12 mouse cellular contexts compared by ENCODE assay signal in genomic region chr4:63226164-63226882, GRCm38 (mm10). TPM values are rescaled to one million over a fixed set of nuclear protein-coding genes. Genes with fewer than 3 reads are reported as not detected.
DNase-seq lines count a peak whose midpoint lies in the region; ATAC-seq lines count a peak whose summit lies in the region.
"Had no signal": no experiment of that assay in that cellular context is flagged by ENCODE, and none has a peak within 500 bp of the region (broad histone marks: within the 10 kb centered on the region; RNA-seq: fewer than 3 reads in every experiment).

No protein-coding gene starts in this region.

- no peak overlapping the region for H3K4me3 ChIP-seq in forebrain, embryonic 13.5 days
- no peak overlapping the region for H3K4me3 ChIP-seq in forebrain, embryonic 11.5 days (ENCODE audit: low read depth, low read length)
- H3K4me3 ChIP-seq in midbrain, embryonic 14.5 days (replicated peaks; ENCODE audit: low read depth, low read length), result no peak overlapping the region
- no peak overlapping the region for H3K4me3 ChIP-seq in midbrain, embryonic 10.5 days
- no peak overlapping the region for H3K4me3 ChIP-seq in intestine, embryonic 16.5 days (ENCODE audit: low read length)
- H3K4me3 ChIP-seq in neural tube, embryonic 15.5 days (replicated peaks), result no peak overlapping the region
- H3K4me3 ChIP-seq: myocyte had no signal

- peak; percentile 61 for ATAC-seq in forebrain, embryonic 13.5 days
- no peak for ATAC-seq in forebrain, embryonic 11.5 days (replicated peaks; ENCODE audit: low FRiP score)
- peak; percentile 5; the same call in 1 of the 2 replicates for ATAC-seq in midbrain, embryonic 14.5 days (ENCODE audit: low FRiP score, low TSS enrichment)
- ATAC-seq in intestine, embryonic 16.5 days, result peak; percentile 43
- peak; percentile 56; the same call in 1 of the 2 replicates for ATAC-seq in neural tube, embryonic 15.5 days (ENCODE audit: low FRiP score)

- 70% methylated on average over 8 of the region's 8 CpGs for WGBS in forebrain, embryonic 13.5 days
- WGBS in forebrain, embryonic 11.5 days, result 89% methylated on average over 8 of the region's 8 CpGs
- 77% methylated on average over 8 of the region's 8 CpGs for whole genome bisulfite sequencing in midbrain, embryonic 14.5 days
- 90% methylated on average over 8 of the region's 8 CpGs for WGBS in midbrain, embryonic 10.5 days
- WGBS in intestine, embryonic 16.5 days, result 69% methylated on average over 8 of the region's 8 CpGs
- WGBS in neural tube, embryonic 15.5 days, result 65% methylated on average over 8 of the region's 8 CpGs

- H3K4me1 ChIP-seq in forebrain, embryonic 13.5 days, result peaks cover 30% of the 10 kb centered on the region
- 0 out of 2 replicates have a peak, but pooled peaks cover 5% of the 10 kb centered on the region for H3K4me1 ChIP-seq in forebrain, embryonic 11.5 days (replicated peaks; ENCODE audit: control insufficient read depth, insufficient read depth, low read length)
- peaks cover 21% of the 10 kb centered on the region for H3K4me1 ChIP-seq in midbrain, embryonic 14.5 days (ENCODE audit: control insufficient read depth, insufficient read depth, low read length)
- H3K4me1 ChIP-seq in midbrain, embryonic 10.5 days, result peaks cover 30% of the 10 kb centered on the region
- H3K4me1 ChIP-seq in intestine, embryonic 16.5 days (ENCODE audit: control insufficient read depth, insufficient read depth, low read length), result peaks cover 29% of the 10 kb centered on the region
- peaks cover 55% of the 10 kb centered on the region for H3K4me1 ChIP-seq in neural tube, embryonic 15.5 days

- no peaks in the 10 kb centered on the region for H3K27me3 ChIP-seq in forebrain, embryonic 13.5 days
- no peaks in the 10 kb centered on the region for H3K27me3 ChIP-seq in forebrain, embryonic 11.5 days (ENCODE audit: control insufficient read depth, insufficient read depth, low read length)
- H3K27me3 ChIP-seq in midbrain, embryonic 14.5 days (ENCODE audit: control insufficient read depth, insufficient read depth, low read length), result no peaks in the 10 kb centered on the region
- no peaks in the 10 kb centered on the region for H3K27me3 ChIP-seq in midbrain, embryonic 10.5 days (ENCODE audit: low read depth, poor library complexity, severe bottlenecking)
- H3K27me3 ChIP-seq in intestine, embryonic 16.5 days (replicated peaks; ENCODE audit: control insufficient read depth, insufficient read depth, low read length), result no peaks in the 10 kb centered on the region
- no peaks in the 10 kb centered on the region for H3K27me3 ChIP-seq in neural tube, embryonic 15.5 days (replicated peaks)

- DNase-seq in forebrain, embryonic 11.5 days (ENCODE audit: low spot score), result no peak
- DNase-seq in midbrain, embryonic 14.5 days, result peak; percentile 67
- no peak for DNase-seq in midbrain, embryonic 10.5 days (ENCODE audit: low spot score)
- DNase-seq in natural killer cell, adult 2 months (ENCODE audit: low spot score in 2 of 2), result no peak
- DNase-seq in embryo, embryonic 11 days, result no peak
- DNase-seq: cerebellum, adult 11-12 months had no signal

- H3K4me2 ChIP-seq in forebrain, embryonic 13.5 days, result no peak overlapping the region
- no peak overlapping the region for H3K4me2 ChIP-seq in forebrain, embryonic 11.5 days (ENCODE audit: low read depth, low read length, severe bottlenecking)
- no peak overlapping the region for H3K4me2 ChIP-seq in midbrain, embryonic 14.5 days (ENCODE audit: low read length)
- peak overlapping the region; percentile 5; the same call in 1 of the 2 replicates for H3K4me2 ChIP-seq in intestine, embryonic 16.5 days (ENCODE audit: low read depth, low read length)
- H3K4me2 ChIP-seq in neural tube, embryonic 15.5 days, result no peak overlapping the region
- H3K4me2 ChIP-seq: liver, embryonic 11.5 days had no signal

- H3K9ac ChIP-seq in forebrain, embryonic 13.5 days, result no peak overlapping the region
- H3K9ac ChIP-seq in forebrain, embryonic 11.5 days (ENCODE audit: low read length), result no peak overlapping the region
- no peak overlapping the region for H3K9ac ChIP-seq in midbrain, embryonic 14.5 days (replicated peaks; ENCODE audit: low read length)
- H3K9ac ChIP-seq in intestine, embryonic 16.5 days (ENCODE audit: low read depth, low read length), result no peak overlapping the region
- H3K9ac ChIP-seq in neural tube, embryonic 15.5 days (replicated peaks), result no peak overlapping the region

- no peaks in the 10 kb centered on the region for H3K36me3 ChIP-seq in forebrain, embryonic 13.5 days (ENCODE audit: poor library complexity, severe bottlenecking)
- H3K36me3 ChIP-seq in forebrain, embryonic 11.5 days (ENCODE audit: control insufficient read depth, insufficient read depth, low read length), result no peaks in the 10 kb centered on the region; the same call in 1 of the 2 replicates
- H3K36me3 ChIP-seq in midbrain, embryonic 14.5 days (ENCODE audit: control insufficient read depth, insufficient read depth, low read length), result no peaks in the 10 kb centered on the region
- peaks cover 12% of the 10 kb centered on the region for H3K36me3 ChIP-seq in midbrain, embryonic 10.5 days
- peaks cover 12% of the 10 kb centered on the region; the same call in 1 of the 2 replicates for H3K36me3 ChIP-seq in intestine, embryonic 16.5 days (ENCODE audit: control insufficient read depth, insufficient read depth, low read length)
- H3K36me3 ChIP-seq in neural tube, embryonic 15.5 days, result no peaks in the 10 kb centered on the region

- H3K9me3 ChIP-seq in forebrain, embryonic 13.5 days (replicated peaks), result no peaks in the 10 kb centered on the region
- no peaks in the 10 kb centered on the region for H3K9me3 ChIP-seq in forebrain, embryonic 11.5 days (ENCODE audit: control insufficient read depth, low read length)
- H3K9me3 ChIP-seq in midbrain, embryonic 14.5 days (ENCODE audit: control insufficient read depth, low read length), result no peaks in the 10 kb centered on the region
- H3K9me3 ChIP-seq in midbrain, embryonic 10.5 days (replicated peaks), result no peaks in the 10 kb centered on the region
- no peaks in the 10 kb centered on the region for H3K9me3 ChIP-seq in intestine, embryonic 16.5 days (ENCODE audit: control insufficient read depth, low read length)
- no peaks in the 10 kb centered on the region for H3K9me3 ChIP-seq in neural tube, embryonic 15.5 days (replicated peaks)

- H3K27ac ChIP-seq in forebrain, embryonic 13.5 days, result no peak overlapping the region
- no peak overlapping the region for H3K27ac ChIP-seq in forebrain, embryonic 11.5 days (ENCODE audit: low read depth, low read length)
- H3K27ac ChIP-seq in midbrain, embryonic 14.5 days (replicated peaks; ENCODE audit: low read depth, low read length), result no peak overlapping the region
- no peak overlapping the region for H3K27ac ChIP-seq in midbrain, embryonic 10.5 days (replicated peaks)
- H3K27ac ChIP-seq in intestine, embryonic 16.5 days (ENCODE audit: low read length), result peak overlapping the region; percentile 63
- peak overlapping the region; percentile 25; the same call in 1 of the 2 replicates for H3K27ac ChIP-seq in neural tube, embryonic 15.5 days (replicated peaks)

RNA-seq across cellular contexts. Expression of gene Col27a1, which starts 12.5 kb away (rescaled TPM):
- polyA plus RNA-seq in forebrain, embryonic 13.5 days (2015; fragmentation: Nextera tagmentation; extraction: Ambion mirVana), result 0.85 and 1.6 TPM in 2 replicates
- 3.4 and 3.6 TPM in 2 replicates for polyA plus RNA-seq in forebrain, embryonic 11.5 days (2014; fragmentation: Nextera tagmentation; extraction: Ambion mirVana)
- polyA plus RNA-seq in midbrain, embryonic 14.5 days (2014; fragmentation: Nextera tagmentation; extraction: Ambion mirVana), result 1.2 and 1.4 TPM in 2 replicates
- 2.9 and 3.3 TPM in 2 replicates for polyA plus RNA-seq in midbrain, embryonic 10.5 days (2016; fragmentation: Nextera tagmentation; extraction: Ambion mirVana)
- 8.1 and 9.6 TPM in 2 replicates for polyA plus RNA-seq in intestine, embryonic 16.5 days (2015; fragmentation: Nextera tagmentation; extraction: Ambion mirVana)
- polyA plus RNA-seq in neural tube, embryonic 15.5 days (2015; fragmentation: Nextera tagmentation; extraction: Ambion mirVana), result 2.8 and 4.5 TPM in 2 replicates

RNA-seq across cellular contexts. Expression of gene Kif12, which starts 54.4 kb away (rescaled TPM):
- not detected in 2 replicates for polyA plus RNA-seq in forebrain, embryonic 13.5 days (2015; fragmentation: Nextera tagmentation; extraction: Ambion mirVana)
- polyA plus RNA-seq in forebrain, embryonic 11.5 days (2014; fragmentation: Nextera tagmentation; extraction: Ambion mirVana), result not detected in 2 replicates
- polyA plus RNA-seq in midbrain, embryonic 14.5 days (2014; fragmentation: Nextera tagmentation; extraction: Ambion mirVana), result not detected in 2 replicates
- not detected in 2 replicates for polyA plus RNA-seq in midbrain, embryonic 10.5 days (2016; fragmentation: Nextera tagmentation; extraction: Ambion mirVana)
- 98.5 and 102 TPM in 2 replicates for polyA plus RNA-seq in intestine, embryonic 16.5 days (2015; fragmentation: Nextera tagmentation; extraction: Ambion mirVana)
- 0.05 and 8.4 TPM in 2 replicates for polyA plus RNA-seq in neural tube, embryonic 15.5 days (2015; fragmentation: Nextera tagmentation; extraction: Ambion mirVana)
- polyA plus RNA-seq: C2C12, myocyte had no signal

Comparison
In these comparisons a context has a peak if more than half of its experiments do, and no peak if none do; other contexts are left out.
1. H3K27ac ChIP-seq: peak in intestine, embryonic 16.5 days (single experiment) and neural tube, embryonic 15.5 days (single experiment); none in forebrain, embryonic 13.5 days (single experiment), forebrain, embryonic 11.5 days (single experiment), midbrain, embryonic 14.5 days (single experiment) and midbrain, embryonic 10.5 days (single experiment).
2. RNA of gene Kif12, which starts 54.4 kb away (polyA plus RNA-seq): 98.5 to 102 TPM in intestine, embryonic 16.5 days; not detected in midbrain, embryonic 14.5 days, not detected in forebrain, embryonic 13.5 days, 0.05 to 8.4 TPM in neural tube, embryonic 15.5 days, not detected in forebrain, embryonic 11.5 days and not detected in midbrain, embryonic 10.5 days; every median in the first group is over 10 times any median in the second.